Mouse (Mus musculus): Measurements from ENCODE around the gene Fbh1. TPM values are rescaled to one million over a fixed set of nuclear protein-coding genes. Genes with fewer than 3 reads are reported as not detected.

Fbh1 gene
- polyA plus RNA-seq, 1 experiment from 2014 or later, result 113 TPM

DNA sequence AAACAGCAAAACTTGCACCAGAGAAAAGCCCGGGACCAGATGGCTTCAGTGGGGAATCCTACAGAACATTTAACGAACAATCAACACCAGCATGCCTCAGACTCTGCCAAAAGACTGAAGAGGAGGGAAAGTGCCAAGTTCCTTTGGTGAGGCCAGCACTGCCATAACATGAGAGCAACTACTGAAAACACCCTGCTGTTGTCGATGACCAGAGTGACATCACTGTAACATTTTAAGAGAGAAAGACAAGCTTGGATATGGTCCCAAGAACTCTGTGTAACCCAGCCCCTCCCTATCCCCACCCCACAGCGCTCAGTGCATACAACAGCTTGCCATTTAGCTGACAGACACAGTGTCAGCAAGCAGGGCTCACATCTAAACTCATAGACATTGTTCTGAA lies 11.7 kb downstream of the Fbh1 start:
- Histone ChIP-seq H3K9me3 (ENCODE audit: low read depth, low read length) (no peaks in the 10 kb centered on the region), H3K36me3 (ENCODE audit: insufficient read depth) (peaks cover 83% of the 10 kb centered on the region), H3K4me3 (ENCODE audit: low read depth, low read length) (no peak overlapping the region), H3K27ac (ENCODE audit: low read depth) (no peak overlapping the region), H3K27me3 (ENCODE audit: insufficient read depth, low read length) (no peaks in the 10 kb centered on the region), H3K9ac (no peak overlapping the region), H3K4me2 (no peak overlapping the region), H3K4me1 (ENCODE audit: insufficient read depth) (no peaks in the 10 kb centered on the region)
- ATAC-seq (ENCODE audit: insufficient read depth) (peak; percentile 56; the same call in 1 of the 2 replicates), DNase-seq (peak; percentile 18)
- TF ChIP-seq CTCF (IDR thresholded peaks at IDR 0.05; ENCODE audit: low read depth), result no peak
- 78% methylated on average over 4 of the region's 4 CpGs for WGBS

DNA sequence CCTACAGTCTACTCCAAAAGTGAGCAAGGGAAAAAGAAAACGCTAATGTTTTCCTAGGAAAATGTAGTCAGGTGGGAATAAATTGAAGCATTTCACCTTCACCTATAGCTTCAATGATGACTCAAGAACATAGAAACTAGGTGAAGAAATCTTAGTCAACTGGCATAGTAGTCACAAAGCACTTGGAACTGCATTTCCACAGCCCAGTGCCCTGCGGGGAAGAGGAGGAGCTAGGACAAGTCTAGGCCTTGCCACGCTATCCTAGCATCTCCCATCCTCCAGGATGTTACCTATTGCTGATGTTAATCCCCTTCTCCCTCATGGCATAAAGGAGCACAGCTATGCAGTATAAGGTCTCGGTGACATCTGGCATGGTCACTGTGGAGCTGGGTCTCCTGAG lies 14.8 kb downstream of the Fbh1 start:
- DNase-seq, result no peak
- no peaks in the 10 kb centered on the region for H3K9me3 ChIP-seq (ENCODE audit: low read depth, low read length)
- whole genome bisulfite sequencing, result 97% methylated on average over 4 of the region's 4 CpGs
- H3K4me3 ChIP-seq (ENCODE audit: low read depth, low read length), result no peak overlapping the region
- no peak for ATAC-seq (ENCODE audit: insufficient read depth)
- no peak overlapping the region for H3K27ac ChIP-seq (ENCODE audit: low read depth)
- no peaks in the 10 kb centered on the region for H3K4me1 ChIP-seq (ENCODE audit: insufficient read depth)
- H3K36me3 ChIP-seq (ENCODE audit: insufficient read depth), result peaks cover 97% of the 10 kb centered on the region
- no peak overlapping the region for H3K4me2 ChIP-seq
- TF ChIP-seq CTCF (IDR thresholded peaks at IDR 0.05; ENCODE audit: low read depth), result no peak
- no peak overlapping the region for H3K9ac ChIP-seq
- H3K27me3 ChIP-seq (ENCODE audit: insufficient read depth, low read length), result no peaks in the 10 kb centered on the region

DNA sequence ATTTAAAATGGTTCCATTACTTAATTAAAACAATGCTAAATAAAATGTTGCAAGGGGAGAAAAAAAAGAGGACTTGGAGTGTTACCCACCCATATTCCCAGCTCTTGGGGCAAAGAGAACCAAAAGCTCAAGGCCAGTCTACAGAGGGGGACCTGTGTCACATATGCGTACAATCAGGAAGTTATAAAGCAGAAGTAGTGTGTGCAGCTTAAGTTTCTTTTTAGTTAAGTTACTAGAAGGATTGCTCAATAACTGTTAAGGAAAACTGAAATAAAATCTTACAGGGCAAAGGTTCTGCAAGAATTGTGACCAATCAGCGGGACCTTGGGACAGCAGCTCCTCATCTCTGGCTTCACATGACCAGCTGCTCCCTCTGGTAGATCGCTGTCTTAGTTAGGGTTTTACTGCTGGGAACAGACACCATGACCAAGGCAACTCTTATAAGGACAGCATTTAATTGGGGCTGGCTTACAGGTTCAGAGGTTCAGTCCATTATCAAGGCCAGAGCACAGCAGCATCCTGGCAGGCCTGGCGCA lies 37.8 kb downstream of the Fbh1 start:
- H3K36me3 ChIP-seq (ENCODE audit: insufficient read depth), result peaks cover 37% of the 10 kb centered on the region
- no peak overlapping the region for H3K27ac ChIP-seq (ENCODE audit: low read depth)
- no peak for TF ChIP-seq CTCF (IDR thresholded peaks at IDR 0.05; ENCODE audit: low read depth)
- no peaks in the 10 kb centered on the region for H3K9me3 ChIP-seq (ENCODE audit: low read depth, low read length)
- no peak overlapping the region for H3K9ac ChIP-seq
- WGBS, result 96% methylated on average over 4 of the region's 4 CpGs
- H3K4me1 ChIP-seq (ENCODE audit: insufficient read depth), result no peaks in the 10 kb centered on the region
- H3K27me3 ChIP-seq (ENCODE audit: insufficient read depth, low read length), result no peaks in the 10 kb centered on the region
- no peak overlapping the region for H3K4me2 ChIP-seq
- no peak overlapping the region for H3K4me3 ChIP-seq (ENCODE audit: low read depth, low read length)
- DNase-seq, result no peak
- no peak for ATAC-seq (ENCODE audit: insufficient read depth)

DNA sequence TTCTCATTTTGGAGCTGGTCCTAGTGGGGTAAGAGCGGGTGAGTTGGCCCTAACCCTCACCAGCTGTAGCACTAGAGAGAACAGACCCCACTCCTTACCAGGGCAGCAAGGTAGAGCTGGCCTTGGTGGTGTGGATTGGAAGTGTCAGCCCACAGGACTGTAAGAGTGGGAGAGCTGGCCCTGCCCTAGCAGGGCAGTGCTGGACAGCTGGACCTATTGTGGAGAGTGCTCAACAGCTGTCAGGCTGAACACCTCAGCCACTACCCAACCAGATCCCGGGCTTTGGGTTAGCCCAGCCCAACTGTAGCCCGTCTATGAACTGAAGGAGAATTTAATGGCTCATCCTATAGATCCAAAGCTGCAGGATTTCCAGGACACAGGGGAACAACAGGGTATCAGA lies 38.6 kb downstream of the Fbh1 start:
- H3K4me3 ChIP-seq (ENCODE audit: low read depth, low read length), result no peak overlapping the region
- H3K4me2 ChIP-seq, result no peak overlapping the region
- TF ChIP-seq CTCF (IDR thresholded peaks at IDR 0.05; ENCODE audit: low read depth), result no peak
- no peaks in the 10 kb centered on the region for H3K27me3 ChIP-seq (ENCODE audit: insufficient read depth, low read length)
- no peak overlapping the region for H3K27ac ChIP-seq (ENCODE audit: low read depth)
- 86% methylated on average over 3 of the region's 3 CpGs for WGBS
- no peak overlapping the region for H3K9ac ChIP-seq
- DNase-seq (no peak), ATAC-seq (ENCODE audit: insufficient read depth) (no peak)
- H3K4me1 ChIP-seq (ENCODE audit: insufficient read depth), result no peaks in the 10 kb centered on the region
- no peaks in the 10 kb centered on the region for H3K9me3 ChIP-seq (ENCODE audit: low read depth, low read length)
- H3K36me3 ChIP-seq (ENCODE audit: insufficient read depth), result peaks cover 37% of the 10 kb centered on the region

DNA sequence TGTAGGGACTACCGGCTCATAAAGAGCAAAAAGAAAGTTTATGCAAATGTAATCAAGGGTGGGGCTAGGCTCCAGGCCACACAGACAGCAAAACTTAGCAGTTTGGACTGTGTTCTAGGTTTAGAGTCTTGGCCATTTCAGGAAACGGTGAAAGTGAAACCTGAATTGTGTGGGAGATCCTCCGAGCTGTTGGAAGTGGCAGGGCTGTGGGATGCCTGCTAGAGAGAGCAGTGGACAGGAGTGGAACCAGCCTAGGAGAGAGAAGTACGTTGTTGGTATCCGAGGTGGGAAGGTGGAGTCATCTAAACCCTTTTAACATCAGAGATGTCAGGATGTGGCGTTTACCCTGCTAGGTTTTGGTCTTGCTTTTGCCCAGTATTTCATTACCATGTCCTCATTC lies 41.5 kb downstream of the Fbh1 start:
- Histone ChIP-seq H3K27me3 (ENCODE audit: insufficient read depth, low read length) (no peaks in the 10 kb centered on the region), H3K36me3 (ENCODE audit: insufficient read depth) (peaks cover 8% of the 10 kb centered on the region; the same call in 1 of the 2 replicates), H3K4me1 (ENCODE audit: insufficient read depth) (no peaks in the 10 kb centered on the region), H3K4me2 (no peak overlapping the region), H3K27ac (ENCODE audit: low read depth) (no peak overlapping the region), H3K9me3 (ENCODE audit: low read depth, low read length) (no peaks in the 10 kb centered on the region), H3K9ac (no peak overlapping the region), H3K4me3 (ENCODE audit: low read depth, low read length) (no peak overlapping the region)
- no peak for DNase-seq
- 86% methylated on average over 6 of the region's 6 CpGs for WGBS
- no peak for ATAC-seq (ENCODE audit: insufficient read depth)
- TF ChIP-seq CTCF (IDR thresholded peaks at IDR 0.05; ENCODE audit: low read depth), result no peak

DNA sequence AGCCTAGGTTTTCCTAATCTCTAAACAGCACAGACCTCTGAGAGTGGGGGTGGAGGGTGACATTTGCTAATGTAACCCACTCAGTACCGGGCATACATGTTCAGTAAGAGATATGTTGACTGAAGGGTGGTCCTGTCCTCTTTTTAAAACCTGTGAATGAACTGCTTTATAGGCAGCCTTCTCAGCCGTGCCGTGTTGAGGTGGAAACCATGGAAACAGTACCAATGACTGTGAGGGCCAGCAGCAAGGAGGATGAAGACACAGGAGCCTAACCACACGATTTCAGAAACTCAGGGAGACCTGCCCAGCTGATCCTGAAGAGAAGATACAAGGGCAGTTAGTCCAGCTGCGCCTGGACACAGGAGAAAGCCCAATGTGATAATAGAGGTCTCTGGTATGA lies 44.4 kb downstream of the Fbh1 start:
- no peaks in the 10 kb centered on the region for H3K27me3 ChIP-seq (ENCODE audit: insufficient read depth, low read length)
- H3K4me2 ChIP-seq, result no peak overlapping the region
- no peak overlapping the region for H3K4me3 ChIP-seq (ENCODE audit: low read depth, low read length)
- no peaks in the 10 kb centered on the region for H3K36me3 ChIP-seq (ENCODE audit: insufficient read depth)
- ATAC-seq (ENCODE audit: insufficient read depth), result no peak
- no peaks in the 10 kb centered on the region for H3K4me1 ChIP-seq (ENCODE audit: insufficient read depth)
- WGBS, result 64% methylated on average over 5 of the region's 5 CpGs
- H3K27ac ChIP-seq (ENCODE audit: low read depth), result no peak overlapping the region
- no peak for DNase-seq
- TF ChIP-seq CTCF (IDR thresholded peaks at IDR 0.05; ENCODE audit: low read depth), result no peak
- no peak overlapping the region for H3K9ac ChIP-seq
- H3K9me3 ChIP-seq (ENCODE audit: low read depth, low read length), result no peaks in the 10 kb centered on the region

DNA sequence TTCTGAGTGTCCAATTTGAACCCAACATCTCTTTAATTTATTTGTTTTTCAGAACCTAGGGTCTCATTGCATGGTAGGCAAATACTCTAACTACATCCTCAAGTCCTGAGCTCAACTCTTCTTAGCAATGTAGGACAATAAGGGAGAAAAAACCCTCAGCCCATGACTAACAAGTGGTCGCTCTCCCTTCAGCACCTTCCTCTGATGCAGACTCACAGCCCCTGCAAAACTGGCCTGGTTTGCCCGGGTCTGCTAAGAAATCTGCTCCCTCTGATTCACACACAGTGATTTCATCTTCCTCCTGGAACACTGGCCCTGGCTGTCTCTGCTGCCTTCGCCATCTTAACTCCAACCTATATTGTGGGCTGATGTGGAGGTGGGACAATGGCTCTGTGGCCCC lies 48.3 kb downstream of the Fbh1 start:
- H3K9me3 ChIP-seq (ENCODE audit: low read depth, low read length), result no peaks in the 10 kb centered on the region
- ATAC-seq (ENCODE audit: insufficient read depth) (no peak), DNase-seq (peak; percentile 44)
- H3K27me3 ChIP-seq (ENCODE audit: insufficient read depth, low read length), result no peaks in the 10 kb centered on the region
- no peak overlapping the region for H3K4me3 ChIP-seq (ENCODE audit: low read depth, low read length)
- H3K9ac ChIP-seq, result no peak overlapping the region
- no peak overlapping the region for H3K27ac ChIP-seq (ENCODE audit: low read depth)
- 45% methylated on average over 3 of the region's 3 CpGs for WGBS
- no peak overlapping the region for H3K4me2 ChIP-seq
- no peaks in the 10 kb centered on the region for H3K36me3 ChIP-seq (ENCODE audit: insufficient read depth)
- no peak for TF ChIP-seq CTCF (IDR thresholded peaks at IDR 0.05; ENCODE audit: low read depth)
- H3K4me1 ChIP-seq (ENCODE audit: insufficient read depth), result no peaks in the 10 kb centered on the region

DNA sequence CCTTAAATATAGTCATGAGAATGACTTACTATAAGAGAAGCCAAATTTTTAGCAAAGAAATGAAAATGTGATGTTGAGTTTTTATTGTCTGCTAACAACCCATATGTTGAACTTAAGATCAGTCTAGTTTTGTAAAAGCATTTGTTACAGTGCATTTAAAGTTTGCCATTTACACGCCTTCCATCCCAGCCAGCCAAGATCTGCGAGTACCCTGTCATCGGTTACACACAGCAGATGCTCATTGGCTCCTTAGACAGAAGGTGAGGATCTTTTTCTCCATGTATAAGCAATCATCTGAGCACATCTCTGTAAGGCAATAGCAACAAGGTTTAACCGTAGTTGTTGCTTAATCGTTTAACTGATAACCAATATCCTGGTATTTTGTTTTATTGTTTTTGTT lies 49.8 kb downstream of the Fbh1 start:
- no peak overlapping the region for H3K9ac ChIP-seq
- H3K4me3 ChIP-seq (ENCODE audit: low read depth, low read length), result no peak overlapping the region
- H3K9me3 ChIP-seq (ENCODE audit: low read depth, low read length), result no peaks in the 10 kb centered on the region
- TF ChIP-seq CTCF (IDR thresholded peaks at IDR 0.05; ENCODE audit: low read depth), result no peak
- 90% methylated on average over 5 of the region's 5 CpGs for WGBS
- DNase-seq, result no peak
- no peak for ATAC-seq (ENCODE audit: insufficient read depth)
- no peaks in the 10 kb centered on the region for H3K27me3 ChIP-seq (ENCODE audit: insufficient read depth, low read length)
- no peaks in the 10 kb centered on the region for H3K4me1 ChIP-seq (ENCODE audit: insufficient read depth)
- no peak overlapping the region for H3K27ac ChIP-seq (ENCODE audit: low read depth)
- H3K36me3 ChIP-seq (ENCODE audit: insufficient read depth), result no peaks in the 10 kb centered on the region
- no peak overlapping the region for H3K4me2 ChIP-seq

All from lung, embryonic 14.5 days (tissue).